Mouse (Mus musculus): ENCODE measurements around the gene Nde1.

Nde1 gene

GRCm38 (mm10) chr16:14163731-14164130 is 656 bp downstream of the Nde1 start:
- no peak for DNase-seq

- no peak for DNase-seq
Measured at GRCm38 (mm10) chr16:14166490-14166889, 3.4 kb downstream of the Nde1 start.

GRCm38 (mm10) chr16:14169706-14170105 is 6.6 kb downstream of the Nde1 start:
- no peak for DNase-seq

- no peak for DNase-seq
Measured at GRCm38 (mm10) chr16:14178041-14178440, 15.0 kb downstream of the Nde1 start.

GRCm38 (mm10) chr16:14180163-14180733 is 17.2 kb downstream of the Nde1 start:
- DNase-seq = no peak

- no peak for DNase-seq
Measured at GRCm38 (mm10) chr16:14182360-14182759, 19.3 kb downstream of the Nde1 start.

GRCm38 (mm10) chr16:14183856-14184255 is 20.8 kb downstream of the Nde1 start:
- DNase-seq = no peak

- DNase-seq = no peak
Measured at GRCm38 (mm10) chr16:14185516-14185915, 22.4 kb downstream of the Nde1 start.

GRCm38 (mm10) chr16:14194164-14194950 is 31.3 kb downstream of the Nde1 start:
- peak in 1 of 2 experiments; percentile 8 for DNase-seq

GRCm38 (mm10) chr16:14195427-14195826 is 32.4 kb downstream of the Nde1 start:
- DNase-seq = peak; percentile 72 to 88

GRCm38 (mm10) chr16:14198798-14199197 is 35.7 kb downstream of the Nde1 start:
- no peak for DNase-seq

- DNase-seq = no peak
Measured at GRCm38 (mm10) chr16:14215156-14215555, 52.1 kb downstream of the Nde1 start.

GRCm38 (mm10) chr16:14237100-14237723 is 74.1 kb downstream of the Nde1 start:
- DNase-seq = peak; percentile 70 to 84

GRCm38 (mm10) chr16:14242059-14242458 is 79.0 kb downstream of the Nde1 start:
- peak in 1 of 2 experiments; percentile 16 for DNase-seq
